Mouse (Mus musculus) spleen, postnatal 0 days (tissue): Measurements from ENCODE around the gene Rimbp2. TPM values are rescaled to one million over a fixed set of nuclear protein-coding genes. Genes with fewer than 3 reads are reported as not detected.

Experiments
- polyA plus RNA-seq: library from polyadenylated mRNA; unstranded; fragments of >200 nt; fragmentation: Nextera tagmentation; extraction: Ambion mirVana; gene quantifications from 2 replicates; pipeline ENCODE4 v1.2.1, GENCODE M21; 2015

The Rimbp2 gene
- not detected in 2 replicates for polyA plus RNA-seq

GRCm38 (mm10) chr5:128953278-128954070, at the start of gene Rimbp2:
Rimbp2 (minus strand) TSS chr5:128953486.

Other genes starting within 250 kb of the Rimbp2 start
- 78.5 and 82.1 TPM in 2 replicates for gene Stx2, start 55.1 kb upstream of the Rimbp2 start, polyA plus RNA-seq
- gene Ran, start 66.6 kb upstream of the Rimbp2 start, polyA plus RNA-seq: 363 and 432 TPM in 2 replicates
- gene Adgrd1, start 143.3 kb upstream of the Rimbp2 start, polyA plus RNA-seq: 1.3 and 1.9 TPM in 2 replicates